Mouse (Mus musculus) kidney, embryonic 15.5 days (tissue): ENCODE measurements around the gene Nprl2. TPM values are rescaled to one million over a fixed set of nuclear protein-coding genes. Genes with fewer than 3 reads are reported as not detected.

Experiments
- ATAC-seq: fragments of 200-750 bp; cut with Nextera tagmentation; replicated peaks from 2 replicates; pipeline ENCODE4 v1.8.0; 2017; ENCODE audit warnings: moderate TSS enrichment; ENCODE audit not compliant: low FRiP score
- H3K27ac ChIP-seq: fragments of 300-500 bp; sonication (generic); 2 replicates; pipeline ENCODE4 v1.5.1; 2015; ENCODE audit warnings: mild to moderate bottlenecking, inconsistent platforms
- H3K27me3 ChIP-seq: fragments of 300-500 bp; sonication (generic); 2 replicates; pipeline ENCODE4 v1.6.1; 2015; ENCODE audit warnings: inconsistent platforms
- H3K36me3 ChIP-seq: fragments of 300-500 bp; sonication (generic); 2 replicates; pipeline ENCODE4 v1.6.1; 2015; ENCODE audit warnings: inconsistent platforms
- H3K4me1 ChIP-seq: fragments of 300-500 bp; sonication (generic); 2 replicates; pipeline ENCODE4 v1.6.1; 2015; ENCODE audit warnings: inconsistent platforms
- H3K4me2 ChIP-seq: fragments of 300-500 bp; sonication (generic); 2 replicates; pipeline ENCODE4 v1.6.1; 2015; ENCODE audit warnings: moderate library complexity, mild to moderate bottlenecking, inconsistent platforms
- H3K4me3 ChIP-seq: fragments of 300-500 bp; sonication (generic); replicated peaks from 2 replicates; pipeline ENCODE4 v1.5.1; 2015; ENCODE audit warnings: mild to moderate bottlenecking, inconsistent platforms
- H3K9ac ChIP-seq: fragments of 300-500 bp; sonication (generic); 2 replicates; pipeline ENCODE4 v1.6.1; 2015; ENCODE audit warnings: mild to moderate bottlenecking, inconsistent platforms
- H3K9me3 ChIP-seq: fragments of 300-500 bp; sonication (generic); replicated peaks from 2 replicates; pipeline ENCODE4 v1.6.1; 2016; ENCODE audit warnings: inconsistent platforms
- WGBS: fragments of 180-500 bp; shearing (Covaris S2); methylation state at CpG from one replicate; pipeline ENCODE4 v1.1.7; 2015; ENCODE audit warnings: mixed read lengths; 5-methylcytosine and 5-hydroxymethylcytosine counted together
- polyA plus RNA-seq: library from polyadenylated mRNA; unstranded; fragments of >200 nt; fragmentation: Nextera tagmentation; extraction: Ambion mirVana; gene quantifications from 2 replicates; pipeline ENCODE4 v1.2.1, GENCODE M21; 2015

Nprl2 gene
- polyA plus RNA-seq, 1 experiment from 2014 or later: 44.4 TPM

- peaks cover 61% of the 10 kb centered on the region for H3K4me1 ChIP-seq
- H3K27ac ChIP-seq: no peak overlapping the region
- H3K4me2 ChIP-seq: no peak overlapping the region
- H3K27me3 ChIP-seq: no peaks in the 10 kb centered on the region; the same call in 1 of the 2 replicates
- no peak overlapping the region for H3K4me3 ChIP-seq
- 81% methylated on average over 10 of the region's 10 CpGs for WGBS
- H3K9ac ChIP-seq: no peak overlapping the region
- ATAC-seq: no peak
- no peaks in the 10 kb centered on the region for H3K9me3 ChIP-seq
- H3K36me3 ChIP-seq: peaks cover 20% of the 10 kb centered on the region
Observed at GRCm38 (mm10) chr9:107548820-107549219, 6.8 kb downstream of the Nprl2 start.

- Histone ChIP-seq H3K36me3 (peaks cover 14% of the 10 kb centered on the region), H3K9me3 (no peaks in the 10 kb centered on the region), H3K4me2 (no peak overlapping the region), H3K9ac (no peak overlapping the region), H3K4me3 (no peak overlapping the region), H3K4me1 (peaks cover 64% of the 10 kb centered on the region), H3K27ac (no peak overlapping the region), H3K27me3 (no peaks in the 10 kb centered on the region; the same call in 1 of the 2 replicates)
- ATAC-seq: no peak
- WGBS: 80% methylated on average over 20 of the region's 20 CpGs
Observed at GRCm38 (mm10) chr9:107549297-107550074, 7.5 kb downstream of the Nprl2 start.

DNA sequence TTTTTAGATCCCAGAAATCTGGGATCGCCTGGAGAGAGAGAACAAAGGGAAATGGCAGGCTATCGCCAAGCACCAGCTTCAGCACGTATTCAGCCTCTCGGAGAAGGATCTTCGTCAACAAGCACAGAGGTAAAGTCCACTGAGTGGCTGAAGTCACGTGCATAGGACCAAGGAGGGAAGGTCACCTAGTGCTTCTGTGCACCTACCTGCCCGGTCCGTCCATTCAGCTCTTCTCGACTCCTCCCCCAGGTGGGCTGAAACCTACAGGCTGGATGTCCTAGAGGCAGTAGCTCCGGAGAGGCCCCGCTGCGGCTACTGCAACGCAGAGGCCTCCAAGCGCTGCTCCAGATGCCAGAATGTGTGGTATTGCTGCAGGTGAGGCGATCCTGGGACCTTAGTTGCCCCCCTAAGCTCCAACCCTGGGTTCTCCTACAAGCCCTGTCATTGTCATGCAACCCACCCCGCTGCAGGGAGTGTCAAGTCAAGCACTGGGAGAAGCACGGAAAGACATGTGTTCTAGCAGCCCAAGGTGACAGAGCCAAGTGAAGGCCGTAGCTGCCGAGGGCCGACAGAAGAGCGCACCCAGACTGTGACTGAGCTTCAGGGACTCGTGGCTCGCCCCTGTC, 8.6 kb downstream of the Nprl2 start:
- no peaks in the 10 kb centered on the region; the same call in 1 of the 2 replicates for H3K27me3 ChIP-seq
- H3K36me3 ChIP-seq: 0 out of 2 replicates have a peak, but pooled peaks cover 4% of the 10 kb centered on the region
- no peak for ATAC-seq
- 28% methylated on average over 23 of the region's 23 CpGs for WGBS
- H3K9me3 ChIP-seq: no peaks in the 10 kb centered on the region
- peak overlapping the region; percentile 79 for H3K4me3 ChIP-seq
- H3K9ac ChIP-seq: peak overlapping the region; percentile 52; the same call in 1 of the 2 replicates
- H3K4me2 ChIP-seq: peak overlapping the region; percentile 70
- peak overlapping the region; percentile 99 for H3K27ac ChIP-seq
- peaks cover 64% of the 10 kb centered on the region for H3K4me1 ChIP-seq

GRCm38 (mm10) chr9:107551117-107551889, 9.3 kb downstream of the Nprl2 start, which contains the start of gene Rassf1:
Gene Rassf1 (plus strand): TSS chr9:107551555.
- peak within 1 kb of the TSS; percentile 70 for H3K4me2 ChIP-seq
- peak; percentile 37 for ATAC-seq
- peaks cover 70% of the 10 kb centered on the region for H3K4me1 ChIP-seq
- H3K4me3 ChIP-seq: peak within 1 kb of the TSS; percentile 79
- H3K27ac ChIP-seq: peak within 1 kb of the TSS; percentile 99
- peak within 1 kb of the TSS; percentile 52 for H3K9ac ChIP-seq
- H3K27me3 ChIP-seq: no peaks in the 10 kb centered on the region; the same call in 1 of the 2 replicates
- WGBS: 1% methylated on average over 63 of the region's 63 CpGs
- H3K36me3 ChIP-seq: no peaks in the 10 kb centered on the region; the same call in 1 of the 2 replicates
- H3K9me3 ChIP-seq: no peaks in the 10 kb centered on the region

DNA sequence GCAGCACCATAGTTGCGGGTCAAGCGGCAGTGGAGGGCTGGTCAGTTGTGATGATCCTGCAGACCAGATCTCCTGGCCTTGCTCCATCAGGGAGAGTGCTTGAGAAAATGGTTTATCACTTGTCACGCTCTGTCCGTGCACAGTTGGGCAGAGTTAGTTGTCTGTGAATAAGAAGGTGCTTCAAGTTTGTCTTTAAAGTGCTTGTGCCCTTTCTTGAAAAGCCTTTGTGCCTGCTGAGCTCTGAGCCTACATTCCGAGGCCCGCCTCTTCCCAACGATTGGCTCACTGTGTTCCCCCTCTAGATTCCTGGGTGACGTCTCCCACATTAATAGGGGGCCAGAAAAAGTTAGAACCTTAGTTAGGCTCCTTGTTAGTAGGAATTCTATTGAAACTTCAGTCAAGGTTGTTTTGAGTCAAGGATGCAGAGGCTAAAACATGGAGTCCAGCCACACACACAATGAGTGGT, 9.9 kb downstream of the Nprl2 start:
- no peak for ATAC-seq
- H3K36me3 ChIP-seq: peaks cover 6% of the 10 kb centered on the region

DNA sequence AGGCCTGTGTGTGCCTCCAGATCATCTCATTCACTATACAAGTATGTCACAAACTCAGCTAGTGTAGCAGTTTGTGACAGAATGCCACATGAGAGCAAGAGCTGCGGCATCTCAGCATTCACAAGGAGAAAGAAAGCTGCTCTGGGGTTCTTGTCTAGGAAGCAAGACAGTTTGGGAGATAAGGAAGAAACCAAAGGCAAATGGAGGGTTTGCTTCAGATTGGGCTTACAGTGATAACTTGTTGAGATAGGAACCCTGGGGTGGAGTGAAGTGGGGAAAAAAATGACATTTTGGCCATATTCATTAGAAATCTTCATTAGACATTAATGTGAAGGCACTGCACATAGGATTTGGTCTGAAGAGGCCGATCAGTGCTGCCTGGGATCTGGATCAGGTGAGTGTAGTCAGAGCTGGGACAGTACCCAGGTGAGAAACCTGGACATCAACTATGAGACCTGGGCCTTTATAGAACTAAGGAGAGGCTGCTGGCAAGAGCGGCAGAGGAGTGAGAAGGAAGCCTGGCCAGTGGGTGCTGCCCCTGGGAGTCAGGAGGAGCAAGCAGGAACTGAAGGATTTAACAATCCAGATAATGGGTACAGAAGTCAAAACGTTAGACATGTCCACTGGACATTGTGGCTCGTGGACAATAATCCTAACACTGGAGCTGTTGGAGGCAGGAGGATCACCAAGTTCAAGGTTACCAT, 10.8 kb downstream of the Nprl2 start:
- H3K9me3 ChIP-seq: no peaks in the 10 kb centered on the region
- peak overlapping the region; percentile 79 for H3K4me3 ChIP-seq
- peak overlapping the region; percentile 52 for H3K9ac ChIP-seq
- peak overlapping the region; percentile 99 for H3K27ac ChIP-seq
- H3K4me2 ChIP-seq: peak overlapping the region; percentile 70
- H3K4me1 ChIP-seq: peaks cover 66% of the 10 kb centered on the region
- no peak for ATAC-seq
- peaks cover 15% of the 10 kb centered on the region for H3K36me3 ChIP-seq
- 65% methylated on average over 5 of the region's 5 CpGs for WGBS
- H3K27me3 ChIP-seq: no peaks in the 10 kb centered on the region; the same call in 1 of the 2 replicates

More for the DNA sequence above, 9.9 kb downstream of the Nprl2 start:
- Histone ChIP-seq H3K4me2 (peak overlapping the region; percentile 70), H3K27me3 (no peaks in the 10 kb centered on the region; the same call in 1 of the 2 replicates), H3K4me3 (peak overlapping the region; percentile 79), H3K9me3 (no peaks in the 10 kb centered on the region), H3K4me1 (peaks cover 69% of the 10 kb centered on the region), H3K27ac (peak overlapping the region; percentile 99), H3K9ac (peak overlapping the region; percentile 52)
- WGBS: 10% methylated on average over 8 of the region's 8 CpGs

- Histone ChIP-seq H3K9ac (peak overlapping the region; percentile 84), H3K4me2 (peak overlapping the region; percentile 70), H3K27me3 (no peaks in the 10 kb centered on the region; the same call in 1 of the 2 replicates), H3K36me3 (peaks cover 24% of the 10 kb centered on the region), H3K4me1 (peaks cover 66% of the 10 kb centered on the region), H3K27ac (peak overlapping the region; percentile 99), H3K9me3 (no peaks in the 10 kb centered on the region), H3K4me3 (peak overlapping the region; percentile 79)
- ATAC-seq: peak; percentile 58; the same call in 1 of the 2 replicates
- WGBS: 1% methylated on average over 37 of the region's 37 CpGs
Observed at GRCm38 (mm10) chr9:107553541-107554318, 11.7 kb downstream of the Nprl2 start.

GRCm38 (mm10) chr9:107554319-107554825, 12.3 kb downstream of the Nprl2 start:
- H3K27ac ChIP-seq: peak overlapping the region; percentile 99
- H3K36me3 ChIP-seq: peaks cover 31% of the 10 kb centered on the region
- H3K4me3 ChIP-seq: peak overlapping the region; percentile 79
- H3K27me3 ChIP-seq: no peaks in the 10 kb centered on the region; the same call in 1 of the 2 replicates
- H3K4me1 ChIP-seq: peaks cover 66% of the 10 kb centered on the region
- H3K4me2 ChIP-seq: peak overlapping the region; percentile 70
- WGBS: 0% methylated on average over 53 of the region's 53 CpGs
- peak overlapping the region; percentile 84 for H3K9ac ChIP-seq
- peak; percentile 88 for ATAC-seq
- no peaks in the 10 kb centered on the region for H3K9me3 ChIP-seq

DNA sequence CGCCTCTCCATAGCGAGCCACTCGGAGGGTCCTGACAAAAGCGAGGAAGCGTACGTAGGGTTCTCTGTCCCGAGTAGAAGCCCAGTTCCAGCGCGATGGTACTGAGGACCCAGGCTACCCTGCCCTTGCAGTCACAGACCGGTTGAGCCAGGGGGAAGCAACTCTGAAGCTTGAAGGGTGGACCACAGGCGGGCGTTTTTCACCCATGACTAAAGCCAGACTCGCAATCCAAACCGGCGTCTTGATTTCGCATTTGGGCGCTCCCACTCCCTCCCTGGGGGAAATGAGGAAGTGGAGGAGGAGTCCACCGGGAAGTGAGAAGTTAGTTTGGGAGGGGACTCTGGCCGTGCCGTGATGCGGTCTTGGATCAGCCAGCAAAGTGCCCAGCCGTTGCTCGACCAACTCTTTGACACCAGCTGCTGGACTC, 13.0 kb downstream of the Nprl2 start:
- under 1% methylated on average over 23 of the region's 23 CpGs for WGBS
- H3K9me3 ChIP-seq: no peaks in the 10 kb centered on the region
- peak overlapping the region; percentile 79 for H3K4me3 ChIP-seq
- peak overlapping the region; percentile 84 for H3K9ac ChIP-seq
- H3K36me3 ChIP-seq: peaks cover 37% of the 10 kb centered on the region
- no peaks in the 10 kb centered on the region for H3K27me3 ChIP-seq
- H3K27ac ChIP-seq: peak overlapping the region; percentile 99
- H3K4me1 ChIP-seq: peaks cover 62% of the 10 kb centered on the region
- H3K4me2 ChIP-seq: peak overlapping the region; percentile 70
- peak; percentile 22 for ATAC-seq

DNA sequence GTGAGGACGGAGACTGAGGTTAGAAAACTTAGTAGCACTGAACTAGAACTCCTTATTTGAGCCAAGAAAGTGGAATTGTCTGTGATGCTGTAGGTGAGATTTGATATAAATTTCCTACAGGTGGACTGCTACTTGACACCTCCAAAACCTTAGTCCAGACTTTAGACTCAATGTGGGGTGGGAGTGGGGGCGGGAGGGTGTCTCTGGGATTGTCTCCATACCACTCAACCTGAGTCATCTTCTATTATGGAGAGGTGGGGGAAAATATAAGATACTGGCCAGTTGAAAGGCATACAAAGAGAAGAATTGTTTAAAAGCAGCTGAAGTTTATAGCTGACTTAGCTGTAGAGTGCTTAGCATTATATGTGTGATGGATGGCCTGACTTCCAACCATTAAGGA, 13.7 kb downstream of the Nprl2 start:
- Histone ChIP-seq H3K4me1 (peaks cover 55% of the 10 kb centered on the region), H3K9ac (peak overlapping the region; percentile 84), H3K4me2 (peak overlapping the region; percentile 70), H3K36me3 (peaks cover 44% of the 10 kb centered on the region), H3K9me3 (no peaks in the 10 kb centered on the region), H3K27ac (peak overlapping the region; percentile 99), H3K4me3 (peak overlapping the region; percentile 79), H3K27me3 (no peaks in the 10 kb centered on the region)
- 28% methylated on average over 2 of the region's 2 CpGs for WGBS
- no peak for ATAC-seq
